Mouse (Mus musculus) neural tube, embryonic 13.5 days (tissue): Measurements from ENCODE around the gene Slc9a6. TPM values are rescaled to one million over a fixed set of nuclear protein-coding genes. Genes with fewer than 3 reads are reported as not detected.
A peak's percentile ranks its signal among the peaks of the same experiment; 100 is the strongest.

Source experiments
- ATAC-seq: fragments of 200-750 bp; cut with Nextera tagmentation; 2 replicates; pipeline ENCODE4 v1.8.0; 2017; ENCODE audit warnings: low read depth, mild to moderate bottlenecking, moderate TSS enrichment, moderate library complexity
- H3K27ac ChIP-seq: fragments of 300-500 bp; sonication (generic); replicated peaks from 2 replicates; pipeline ENCODE4 v1.5.1; 2015; ENCODE audit warnings: moderate library complexity, mild to moderate bottlenecking, inconsistent platforms
- H3K27me3 ChIP-seq: fragments of 300-500 bp; sonication (generic); 2 replicates; pipeline ENCODE4 v1.6.1; 2015; ENCODE audit warnings: mild to moderate bottlenecking, inconsistent platforms
- H3K36me3 ChIP-seq: fragments of 300-500 bp; sonication (generic); 2 replicates; pipeline ENCODE4 v1.6.1; 2015; ENCODE audit warnings: mild to moderate bottlenecking, inconsistent platforms
- H3K4me1 ChIP-seq: fragments of 300-500 bp; sonication (generic); replicated peaks from 2 replicates; pipeline ENCODE4 v1.6.1; 2015; ENCODE audit warnings: inconsistent platforms
- H3K4me2 ChIP-seq: fragments of 300-500 bp; sonication (generic); 2 replicates; pipeline ENCODE4 v1.6.1; 2015; ENCODE audit warnings: inconsistent platforms, mild to moderate bottlenecking, moderate library complexity
- H3K4me3 ChIP-seq: fragments of 300-500 bp; sonication (generic); 2 replicates; pipeline ENCODE4 v1.5.1; 2015; ENCODE audit warnings: mild to moderate bottlenecking, inconsistent platforms
- H3K9ac ChIP-seq: fragments of 300-500 bp; sonication (generic); 2 replicates; pipeline ENCODE4 v1.6.1; 2015; ENCODE audit warnings: moderate library complexity, mild to moderate bottlenecking, inconsistent platforms
- H3K9me3 ChIP-seq: fragments of 300-500 bp; sonication (generic); 2 replicates; pipeline ENCODE4 v1.6.1; 2016; ENCODE audit warnings: inconsistent platforms
- WGBS: fragments of 180-500 bp; shearing (Covaris S2); methylation state at CpG from one replicate; pipeline ENCODE4 v1.1.7; 2015; 5-methylcytosine and 5-hydroxymethylcytosine counted together
- polyA plus RNA-seq: library from polyadenylated mRNA; unstranded; fragments of >200 nt; fragmentation: Nextera tagmentation; extraction: Ambion mirVana; gene quantifications from 2 replicates; pipeline ENCODE4 v1.2.1, GENCODE M21; 2015

Slc9a6 gene
- polyA plus RNA-seq, 1 experiment from 2014 or later = 41.3 TPM

GRCm38 (mm10) chrX:56668051-56668450 lies 58.5 kb downstream of the Slc9a6 start:
- WGBS = 88% methylated on average over 5 of the region's 5 CpGs
- no peak overlapping the region for H3K4me2 ChIP-seq
- H3K4me1 ChIP-seq = no peaks in the 10 kb centered on the region
- ATAC-seq = no peak
- H3K36me3 ChIP-seq = no peaks in the 10 kb centered on the region
- no peaks in the 10 kb centered on the region for H3K9me3 ChIP-seq
- no peak overlapping the region for H3K27ac ChIP-seq
- H3K9ac ChIP-seq = no peak overlapping the region
- H3K27me3 ChIP-seq = no peaks in the 10 kb centered on the region
- no peak overlapping the region for H3K4me3 ChIP-seq

GRCm38 (mm10) chrX:56668501-56668900 lies 58.9 kb downstream of the Slc9a6 start:
- no peaks in the 10 kb centered on the region for H3K36me3 ChIP-seq
- 87% methylated on average over 3 of the region's 3 CpGs for WGBS
- H3K27ac ChIP-seq = no peak overlapping the region
- no peaks in the 10 kb centered on the region for H3K9me3 ChIP-seq
- H3K4me2 ChIP-seq = no peak overlapping the region
- no peak overlapping the region for H3K4me3 ChIP-seq
- no peak for ATAC-seq
- H3K9ac ChIP-seq = no peak overlapping the region
- H3K27me3 ChIP-seq = no peaks in the 10 kb centered on the region
- no peaks in the 10 kb centered on the region for H3K4me1 ChIP-seq

- WGBS = 87% methylated on average over 6 of the region's 6 CpGs
- H3K9ac ChIP-seq = no peak overlapping the region
- ATAC-seq = no peak
Measured at GRCm38 (mm10) chrX:56675556-56675955, 66.0 kb downstream of the Slc9a6 start.

GRCm38 (mm10) chrX:56677736-56678135 lies 68.2 kb downstream of the Slc9a6 start:
- Histone ChIP-seq H3K4me2 (no peak overlapping the region), H3K4me3 (no peak overlapping the region), H3K4me1 (no peaks in the 10 kb centered on the region), H3K27ac (no peak overlapping the region), H3K9ac (no peak overlapping the region), H3K27me3 (no peaks in the 10 kb centered on the region), H3K9me3 (no peaks in the 10 kb centered on the region), H3K36me3 (no peaks in the 10 kb centered on the region)
- 83% methylated on average over 6 of the region's 6 CpGs for WGBS
- ATAC-seq = no peak

More at GRCm38 (mm10) chrX:56675556-56675955, 66.0 kb downstream of the Slc9a6 start:
- no peak overlapping the region for H3K4me3 ChIP-seq
- H3K27me3 ChIP-seq = no peaks in the 10 kb centered on the region
- no peak overlapping the region for H3K27ac ChIP-seq
- H3K36me3 ChIP-seq = no peaks in the 10 kb centered on the region
- H3K4me1 ChIP-seq = no peaks in the 10 kb centered on the region
- no peak overlapping the region for H3K4me2 ChIP-seq
- no peaks in the 10 kb centered on the region for H3K9me3 ChIP-seq

GRCm38 (mm10) chrX:56679066-56679465 lies 69.5 kb downstream of the Slc9a6 start:
- H3K9ac ChIP-seq = no peak overlapping the region
- H3K27me3 ChIP-seq = no peaks in the 10 kb centered on the region
- H3K9me3 ChIP-seq = no peaks in the 10 kb centered on the region
- no peak overlapping the region for H3K4me2 ChIP-seq
- H3K36me3 ChIP-seq = no peaks in the 10 kb centered on the region
- no peak overlapping the region for H3K4me3 ChIP-seq
- H3K27ac ChIP-seq = no peak overlapping the region
- H3K4me1 ChIP-seq = no peaks in the 10 kb centered on the region
- 83% methylated on average over 6 of the region's 6 CpGs for whole genome bisulfite sequencing
- ATAC-seq = no peak

GRCm38 (mm10) chrX:56682156-56682720 lies 72.7 kb downstream of the Slc9a6 start:
- H3K4me1 ChIP-seq = no peaks in the 10 kb centered on the region
- H3K36me3 ChIP-seq = no peaks in the 10 kb centered on the region
- peak; percentile 72 for ATAC-seq
- H3K4me2 ChIP-seq = no peak overlapping the region
- no peak overlapping the region for H3K4me3 ChIP-seq
- no peaks in the 10 kb centered on the region for H3K27me3 ChIP-seq
- 45% methylated on average over 1 of the region's 1 CpGs for WGBS
- no peaks in the 10 kb centered on the region for H3K9me3 ChIP-seq
- no peak overlapping the region for H3K27ac ChIP-seq
- no peak overlapping the region for H3K9ac ChIP-seq

- WGBS = 74% methylated on average over 10 of the region's 10 CpGs
- no peak overlapping the region for H3K4me3 ChIP-seq
- no peak for ATAC-seq
- no peak overlapping the region for H3K4me2 ChIP-seq
- no peak overlapping the region for H3K27ac ChIP-seq
- no peaks in the 10 kb centered on the region for H3K36me3 ChIP-seq
- H3K4me1 ChIP-seq = no peaks in the 10 kb centered on the region
- H3K9ac ChIP-seq = no peak overlapping the region
- no peaks in the 10 kb centered on the region for H3K27me3 ChIP-seq
- no peaks in the 10 kb centered on the region for H3K9me3 ChIP-seq
Measured at GRCm38 (mm10) chrX:56683521-56683920, 74.0 kb downstream of the Slc9a6 start.

- no peaks in the 10 kb centered on the region for H3K36me3 ChIP-seq
- no peak for ATAC-seq
- H3K27ac ChIP-seq = no peak overlapping the region
- no peaks in the 10 kb centered on the region for H3K9me3 ChIP-seq
- H3K4me3 ChIP-seq = no peak overlapping the region
- no peak overlapping the region for H3K4me2 ChIP-seq
- no peak overlapping the region for H3K9ac ChIP-seq
- 90% methylated on average over 6 of the region's 6 CpGs for WGBS
- no peaks in the 10 kb centered on the region for H3K4me1 ChIP-seq
- H3K27me3 ChIP-seq = no peaks in the 10 kb centered on the region
Measured at GRCm38 (mm10) chrX:56692554-56692953, 83.0 kb downstream of the Slc9a6 start.

- no peaks in the 10 kb centered on the region for H3K36me3 ChIP-seq
- H3K9me3 ChIP-seq = no peaks in the 10 kb centered on the region
- no peak overlapping the region for H3K9ac ChIP-seq
- H3K27ac ChIP-seq = no peak overlapping the region
- H3K27me3 ChIP-seq = no peaks in the 10 kb centered on the region
- no peak overlapping the region for H3K4me2 ChIP-seq
- WGBS = 88% methylated on average over 2 of the region's 2 CpGs
- H3K4me1 ChIP-seq = no peaks in the 10 kb centered on the region
- no peak for ATAC-seq
- no peak overlapping the region for H3K4me3 ChIP-seq
Measured at GRCm38 (mm10) chrX:56694539-56694938, 85.0 kb downstream of the Slc9a6 start.

- no peaks in the 10 kb centered on the region for H3K36me3 ChIP-seq
- ATAC-seq = no peak
- no peak overlapping the region for H3K4me2 ChIP-seq
- H3K27ac ChIP-seq = no peak overlapping the region
- no peak overlapping the region for H3K9ac ChIP-seq
- no peaks in the 10 kb centered on the region for H3K4me1 ChIP-seq
- no peaks in the 10 kb centered on the region for H3K9me3 ChIP-seq
- 81% methylated on average over 6 of the region's 6 CpGs for WGBS
- no peaks in the 10 kb centered on the region for H3K27me3 ChIP-seq
- no peak overlapping the region for H3K4me3 ChIP-seq
Measured at GRCm38 (mm10) chrX:56697199-56697780, 87.7 kb downstream of the Slc9a6 start.

- no peaks in the 10 kb centered on the region for H3K4me1 ChIP-seq
- ATAC-seq = no peak
- no peaks in the 10 kb centered on the region for H3K36me3 ChIP-seq
- H3K9ac ChIP-seq = no peak overlapping the region
- no peaks in the 10 kb centered on the region for H3K27me3 ChIP-seq
- H3K4me3 ChIP-seq = no peak overlapping the region
- no peak overlapping the region for H3K27ac ChIP-seq
- WGBS = 88% methylated on average over 4 of the region's 4 CpGs
- no peaks in the 10 kb centered on the region for H3K9me3 ChIP-seq
- H3K4me2 ChIP-seq = no peak overlapping the region
Measured at GRCm38 (mm10) chrX:56697886-56698285, 88.3 kb downstream of the Slc9a6 start.

GRCm38 (mm10) chrX:56701261-56701660 lies 91.7 kb downstream of the Slc9a6 start:
- ATAC-seq = no peak
- Histone ChIP-seq H3K36me3 (no peaks in the 10 kb centered on the region), H3K27me3 (no peaks in the 10 kb centered on the region), H3K9ac (no peak overlapping the region), H3K27ac (no peak overlapping the region), H3K4me2 (no peak overlapping the region), H3K9me3 (no peaks in the 10 kb centered on the region), H3K4me3 (no peak overlapping the region), H3K4me1 (no peaks in the 10 kb centered on the region)
- 81% methylated on average over 3 of the region's 3 CpGs for WGBS

GRCm38 (mm10) chrX:56703965-56704562 lies 94.5 kb downstream of the Slc9a6 start:
- H3K4me1 ChIP-seq = no peaks in the 10 kb centered on the region
- 88% methylated on average over 8 of the region's 8 CpGs for WGBS
- H3K27ac ChIP-seq = no peak overlapping the region
- no peaks in the 10 kb centered on the region for H3K9me3 ChIP-seq
- H3K27me3 ChIP-seq = no peaks in the 10 kb centered on the region
- H3K9ac ChIP-seq = no peak overlapping the region
- no peak for ATAC-seq
- H3K4me2 ChIP-seq = no peak overlapping the region
- no peaks in the 10 kb centered on the region for H3K36me3 ChIP-seq
- no peak overlapping the region for H3K4me3 ChIP-seq
